ENCODE assay signal across 12 mouse cellular contexts in genomic region chr2:58135061-58135463, GRCm38 (mm10).
DNase-seq lines count a peak whose midpoint lies in the region; ATAC-seq lines count a peak whose summit lies in the region.
"Had no signal": no experiment of that assay in that cellular context is flagged by ENCODE, and none has a peak within 500 bp of the region (broad histone marks: within the 10 kb centered on the region; RNA-seq: fewer than 3 reads in every experiment).

No protein-coding gene starts in this region.

- H3K9me3 ChIP-seq in intestine, embryonic 16.5 days (ENCODE audit: control insufficient read depth, low read length) = no peaks in the 10 kb centered on the region
- H3K9me3 ChIP-seq: embryonic facial prominence, embryonic 15.5 days had no signal

- H3K4me1 ChIP-seq in intestine, embryonic 16.5 days (ENCODE audit: control insufficient read depth, insufficient read depth, low read length) = no peaks in the 10 kb centered on the region
- H3K4me1 ChIP-seq: embryonic facial prominence, embryonic 15.5 days had no signal

- peaks cover 18% of the 10 kb centered on the region for H3K36me3 ChIP-seq in splenic B cell, adult 2 months (ENCODE audit: control insufficient read depth, insufficient read depth, low read length, poor library complexity, severe bottlenecking)
- no peaks in the 10 kb centered on the region for H3K36me3 ChIP-seq in intestine, embryonic 16.5 days (ENCODE audit: control insufficient read depth, insufficient read depth, low read length)
- H3K36me3 ChIP-seq: embryonic facial prominence, embryonic 15.5 days had no signal

- no peak overlapping the region for H3K9ac ChIP-seq in intestine, embryonic 16.5 days (ENCODE audit: low read depth, low read length)
- H3K9ac ChIP-seq: embryonic facial prominence, embryonic 15.5 days had no signal

- peak; percentile 18 for DNase-seq in right cerebral cortex, postnatal 25 days
- no peak for DNase-seq in right cerebral cortex, postnatal 14 days
- peak; percentile 36 for DNase-seq in fibroblast of lung, adult 2 months (ENCODE audit: low read depth)
- DNase-seq in splenic B cell, adult 2 months (ENCODE audit: low read depth, low spot score) = peak; percentile 71
- DNase-seq in gastrocnemius, postnatal 14 days = no peak
- DNase-seq: kidney, postnatal 14 days; thymus, postnatal 14 days had no signal

- no peak overlapping the region for H3K27ac ChIP-seq in intestine, embryonic 16.5 days (ENCODE audit: low read length)
- H3K27ac ChIP-seq: embryonic facial prominence, embryonic 15.5 days had no signal

- no peaks in the 10 kb centered on the region for H3K27me3 ChIP-seq in splenic B cell, adult 2 months (ENCODE audit: control insufficient read depth, insufficient read depth, low read length, poor library complexity, severe bottlenecking)
- H3K27me3 ChIP-seq in intestine, embryonic 16.5 days (replicated peaks; ENCODE audit: control insufficient read depth, insufficient read depth, low read length) = no peaks in the 10 kb centered on the region
- H3K27me3 ChIP-seq: embryonic facial prominence, embryonic 15.5 days had no signal

- intact Hi-C loops in gastrocnemius, postnatal 14 days (cut with DNase I; ENCODE audit: low total_unique reads) = no loop called here

- H3K4me3 ChIP-seq in intestine, embryonic 16.5 days (ENCODE audit: low read length) = no peak overlapping the region
- H3K4me3 ChIP-seq: embryonic facial prominence, embryonic 15.5 days; myocyte had no signal

- ATAC-seq in activated CD4-positive, CD25-positive, alpha-beta regulatory T cell, adult 4 months = peak; percentile 41
- ATAC-seq in intestine, embryonic 16.5 days = no peak
- ATAC-seq: lung, postnatal 0 days had no signal

- WGBS in intestine, embryonic 16.5 days = 68% methylated on average over 2 of the region's 2 CpGs

- H3K4me2 ChIP-seq in intestine, embryonic 16.5 days (ENCODE audit: low read depth, low read length) = no peak overlapping the region
- H3K4me2 ChIP-seq: embryonic facial prominence, embryonic 15.5 days had no signal

Comparison
In these comparisons a context has a peak if more than half of its experiments do, and no peak if none do; other contexts are left out.
1. DNase-seq: peak in right cerebral cortex, postnatal 25 days (single experiment), fibroblast of lung, adult 2 months (single experiment) and splenic B cell, adult 2 months (single experiment); none in right cerebral cortex, postnatal 14 days (single experiment) and gastrocnemius, postnatal 14 days (single experiment).